Mouse (Mus musculus) cerebellum, adult 11 months (tissue): ENCODE data around the gene Mthfd1l.
A peak's percentile ranks its signal among the peaks of the same experiment; 100 is the strongest.

Experiments used
- DNase-seq: peaks from one replicate; pipeline ENCODE4 v3.0.0; 2022

The Mthfd1l gene

GRCm38 (mm10) chr10:3978326-3978725 lies 5.4 kb downstream of the Mthfd1l start:
- peak; percentile 29 for DNase-seq

DNA sequence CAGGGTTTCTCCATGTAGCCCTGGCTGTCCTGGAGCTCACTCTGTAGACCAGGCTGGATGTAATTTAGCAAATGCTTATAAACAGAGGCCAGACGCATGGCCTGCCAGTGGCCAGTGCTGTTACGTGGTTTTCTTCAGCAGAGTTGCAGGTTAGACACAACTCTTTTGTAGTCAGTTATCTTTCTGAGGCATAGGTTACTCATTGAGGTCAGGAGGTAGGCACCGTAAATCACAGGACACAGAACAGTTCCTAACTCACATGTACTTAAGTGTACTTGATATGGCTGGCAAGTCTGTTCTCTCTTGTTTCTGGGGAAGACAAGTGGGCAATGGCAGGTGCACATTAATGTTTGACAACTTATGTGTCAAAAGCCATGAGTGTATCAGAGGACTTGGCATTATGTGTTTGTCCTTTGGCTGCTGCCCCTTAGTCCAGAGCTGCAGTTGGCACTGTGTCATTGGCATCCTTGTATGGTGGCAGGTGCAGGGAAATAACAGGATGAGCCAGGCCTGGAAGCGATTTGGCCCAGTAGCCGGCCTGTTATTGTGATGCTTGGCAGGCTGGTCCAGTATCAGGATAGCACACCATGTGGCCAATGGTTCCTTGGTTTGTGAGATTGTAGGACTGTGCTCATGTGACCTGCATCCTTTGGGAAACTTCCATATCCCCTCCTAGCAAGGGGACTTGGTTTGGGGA lies 6.0 kb downstream of the Mthfd1l start:
- peak; percentile 94 for DNase-seq

- peak; percentile 35 for DNase-seq
Observed at GRCm38 (mm10) chr10:3980231-3980630, 7.3 kb downstream of the Mthfd1l start.

DNA sequence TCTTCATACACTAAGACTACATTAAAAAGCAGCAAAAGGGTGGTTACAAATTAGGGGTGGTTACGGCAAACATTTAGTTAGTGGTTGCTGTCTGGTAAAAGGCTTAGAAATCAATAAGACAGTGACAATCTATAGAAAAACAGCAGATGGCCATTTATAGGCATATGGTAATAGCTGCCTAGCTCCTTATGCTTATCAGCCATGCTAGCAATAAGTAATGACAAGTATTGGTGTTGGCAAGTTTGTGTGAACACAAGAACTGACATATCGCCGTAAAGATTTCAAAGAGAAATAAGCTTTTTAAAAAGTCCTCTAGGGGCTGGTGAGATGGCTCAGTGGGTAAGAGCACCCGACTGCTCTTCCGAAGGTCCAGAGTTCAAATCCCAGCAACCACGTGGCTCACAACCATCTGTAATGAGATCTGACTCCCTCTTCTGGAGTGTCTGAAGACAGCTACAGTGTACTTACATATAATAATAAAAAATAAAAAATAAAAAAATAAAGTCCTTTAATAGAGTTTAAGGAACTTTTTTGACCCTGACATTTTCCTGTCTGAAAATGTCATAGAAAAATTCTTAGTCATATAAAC lies 17.5 kb downstream of the Mthfd1l start:
- DNase-seq = no peak

GRCm38 (mm10) chr10:3993365-3994102 lies 20.6 kb downstream of the Mthfd1l start:
- no peak for DNase-seq

DNA sequence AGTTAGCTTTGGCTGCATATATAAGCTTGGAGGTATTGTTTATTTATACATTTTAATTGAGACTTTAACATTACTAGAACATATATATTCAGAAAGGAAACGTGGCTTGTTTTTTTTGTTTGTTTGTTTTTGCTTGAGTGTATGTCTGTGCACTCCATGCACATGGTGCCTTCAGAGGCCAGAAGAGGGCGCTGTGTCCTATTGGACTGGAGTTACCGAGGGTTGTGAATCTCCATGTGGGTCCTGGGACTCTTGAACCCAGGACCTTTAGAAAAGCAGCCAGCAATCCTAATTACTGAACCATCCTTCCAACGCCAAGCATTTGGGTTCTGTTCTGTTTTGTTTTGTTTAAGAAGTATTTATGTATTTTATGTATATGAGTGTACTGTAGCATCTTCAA lies 22.4 kb downstream of the Mthfd1l start:
- DNase-seq = no peak

GRCm38 (mm10) chr10:3996170-3996876 lies 23.4 kb downstream of the Mthfd1l start:
- DNase-seq = peak; percentile 55

GRCm38 (mm10) chr10:3997851-3998426 lies 25.0 kb downstream of the Mthfd1l start:
- no peak for DNase-seq

GRCm38 (mm10) chr10:4002711-4003110 lies 29.8 kb downstream of the Mthfd1l start:
- no peak for DNase-seq

DNA sequence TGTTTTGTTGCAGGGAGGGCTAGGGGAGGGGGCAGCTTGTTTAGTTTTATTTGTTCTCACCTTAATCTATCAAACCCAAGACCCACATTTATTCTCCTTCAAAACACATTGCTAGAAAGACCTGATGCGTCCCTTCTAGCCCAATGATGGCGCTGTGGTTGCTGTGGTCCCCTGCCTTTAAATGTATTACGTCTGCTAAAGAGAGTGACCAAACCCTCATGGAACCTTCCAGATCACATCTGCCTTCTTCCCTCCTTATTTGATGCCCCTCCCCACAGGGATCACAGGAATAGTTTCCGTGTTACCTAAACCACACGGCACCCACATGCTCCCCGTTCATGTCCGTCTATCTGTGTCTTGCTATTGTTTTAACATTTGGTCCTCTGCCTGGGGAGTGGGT lies 32.3 kb downstream of the Mthfd1l start:
- DNase-seq = no peak

DNA sequence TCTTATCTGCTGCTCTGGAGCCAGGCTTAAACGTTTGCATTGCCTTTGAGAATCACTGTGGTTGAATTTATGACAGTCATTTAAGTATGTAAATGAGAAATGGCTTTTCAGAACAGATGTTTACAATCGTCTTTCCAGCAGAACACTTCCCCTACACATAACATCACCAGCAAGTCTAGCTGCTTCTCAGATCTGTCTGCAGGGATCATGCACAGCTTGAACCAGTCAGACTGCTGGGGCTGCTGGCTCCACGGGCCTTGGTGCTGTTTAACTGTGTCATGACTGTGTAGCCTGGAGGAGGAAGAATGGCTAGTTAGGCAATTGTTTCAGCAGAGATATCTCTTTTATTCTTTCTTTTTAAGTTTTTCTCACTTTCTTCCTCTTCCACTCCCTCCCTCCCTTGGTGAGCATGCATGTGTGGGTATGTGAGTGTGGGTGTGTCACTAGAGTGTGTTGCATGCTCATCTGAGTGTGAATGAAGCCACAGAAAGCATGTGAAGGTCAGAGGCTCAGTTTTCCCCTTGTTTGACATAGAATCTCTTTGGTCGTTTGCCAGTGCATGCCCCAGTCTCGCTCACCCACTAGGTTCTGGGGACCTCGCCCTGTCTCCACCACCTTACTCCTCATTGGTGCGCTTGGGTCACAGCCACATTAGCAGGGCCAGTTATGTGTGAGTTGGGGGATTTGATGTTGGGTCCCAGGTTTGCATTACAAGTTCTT lies 33.5 kb downstream of the Mthfd1l start:
- DNase-seq = no peak

GRCm38 (mm10) chr10:4022628-4023303 lies 49.8 kb downstream of the Mthfd1l start:
- no peak for DNase-seq

DNA sequence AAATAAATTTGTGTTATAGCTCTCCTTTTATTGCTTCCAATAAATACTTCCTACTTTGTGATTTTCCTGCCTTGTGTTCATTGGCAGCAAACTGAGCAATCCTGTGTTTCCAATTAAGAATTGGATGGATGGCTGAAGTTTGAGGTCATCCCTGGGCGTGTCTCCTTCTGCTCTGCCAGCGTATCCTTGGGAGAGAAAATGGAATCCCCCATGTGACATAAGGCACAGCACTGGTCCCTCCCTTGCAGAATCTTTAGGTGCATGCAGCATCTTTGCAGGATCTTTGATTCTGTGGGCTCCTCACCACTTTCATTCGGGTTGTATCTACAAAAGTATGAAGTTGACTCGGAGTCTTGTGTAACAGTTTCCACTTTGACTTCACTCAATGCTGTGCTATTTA lies 53.7 kb downstream of the Mthfd1l start:
- no peak for DNase-seq

- DNase-seq = no peak
Observed at GRCm38 (mm10) chr10:4027466-4027865, 54.5 kb downstream of the Mthfd1l start.

DNA sequence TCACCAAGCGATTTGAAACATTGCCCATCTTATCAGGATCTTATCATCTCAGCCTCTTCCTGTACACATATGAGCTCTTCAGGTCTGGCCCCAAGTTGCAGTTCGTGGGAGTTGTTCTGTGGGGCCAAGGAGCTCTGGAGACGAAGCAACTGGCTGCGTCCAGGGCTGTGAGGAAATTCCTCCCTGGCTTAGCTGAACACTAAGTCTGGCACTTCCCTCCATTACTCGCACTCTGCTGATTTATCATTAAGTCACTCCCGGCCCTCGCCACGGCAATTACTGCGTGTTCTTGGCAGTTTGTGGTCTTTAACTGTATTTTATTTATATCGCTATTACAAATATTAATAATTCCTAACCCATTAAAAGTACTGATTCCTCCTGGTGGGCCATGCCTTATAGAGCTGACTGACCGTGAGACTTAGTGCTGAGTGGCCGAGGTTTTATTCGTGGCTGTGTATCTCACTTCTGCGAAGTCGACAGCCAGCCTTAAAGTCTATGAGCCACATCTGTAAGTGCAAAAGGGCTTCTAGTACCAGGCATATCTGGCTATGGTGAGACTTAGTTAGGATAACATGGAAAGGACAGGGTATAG lies 56.0 kb downstream of the Mthfd1l start:
- no peak for DNase-seq

DNA sequence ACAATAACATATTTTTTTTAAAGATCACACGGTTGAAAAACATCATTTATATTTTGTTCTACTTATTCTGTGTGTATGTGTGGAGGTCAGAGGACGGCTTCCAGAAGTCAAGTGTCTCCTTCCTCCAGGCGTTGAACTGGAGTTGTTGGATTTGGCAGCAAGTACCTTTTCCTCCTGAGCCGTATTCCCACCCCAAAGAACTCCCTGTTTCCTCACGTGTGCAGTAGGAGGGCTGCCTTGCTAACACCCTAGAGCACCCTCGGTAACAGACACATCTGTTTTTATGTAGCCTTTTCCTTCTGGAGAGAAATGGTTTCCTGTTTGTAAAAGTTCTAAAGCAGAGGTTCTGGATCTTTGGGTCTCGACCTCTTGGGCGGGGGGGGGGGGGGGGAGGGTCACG lies 60.8 kb downstream of the Mthfd1l start:
- DNase-seq = no peak

- no peak for DNase-seq
Observed at GRCm38 (mm10) chr10:4036476-4036875, 63.6 kb downstream of the Mthfd1l start.

DNA sequence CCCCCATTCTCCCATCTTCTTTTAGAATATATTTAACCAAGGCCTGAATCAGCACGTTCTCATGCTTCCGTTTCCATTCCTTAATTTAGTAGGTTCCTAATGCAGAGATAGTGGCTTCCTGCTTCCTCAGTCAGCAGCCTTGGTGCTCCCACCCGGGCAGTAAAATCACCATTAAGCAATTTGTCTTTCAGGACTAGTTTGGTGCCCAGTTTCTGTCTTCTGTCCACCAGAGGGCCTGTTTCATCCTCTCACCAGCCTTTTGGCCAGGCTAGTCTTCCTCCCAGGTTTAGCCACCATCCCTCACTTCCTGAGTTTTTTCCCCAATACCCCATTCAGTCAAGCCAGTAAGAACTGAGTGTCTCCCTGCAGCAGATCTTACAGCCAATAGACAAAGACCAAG lies 64.1 kb downstream of the Mthfd1l start:
- no peak for DNase-seq

GRCm38 (mm10) chr10:4038576-4038975 lies 65.7 kb downstream of the Mthfd1l start:
- no peak for DNase-seq

DNA sequence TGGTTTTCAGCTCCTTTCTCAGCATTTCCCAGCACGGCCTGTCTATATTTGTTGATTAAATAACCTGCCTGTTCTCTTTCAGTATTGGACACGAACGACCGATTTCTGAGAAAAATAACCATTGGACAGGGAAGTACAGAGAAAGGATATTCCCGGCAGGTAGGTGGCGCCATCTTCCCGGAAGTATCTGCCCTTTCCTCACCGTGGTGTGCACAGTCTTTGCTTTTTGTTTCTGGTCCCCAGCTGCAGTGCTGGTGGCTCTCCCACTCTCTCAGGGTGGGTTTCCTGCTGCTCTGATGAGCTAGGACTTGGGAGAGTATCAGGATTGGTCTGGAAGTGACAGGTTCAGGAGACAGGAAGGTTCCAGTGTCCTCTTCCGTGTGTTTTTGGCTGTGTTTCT lies 68.8 kb downstream of the Mthfd1l start:
- DNase-seq = peak; percentile 58

DNA sequence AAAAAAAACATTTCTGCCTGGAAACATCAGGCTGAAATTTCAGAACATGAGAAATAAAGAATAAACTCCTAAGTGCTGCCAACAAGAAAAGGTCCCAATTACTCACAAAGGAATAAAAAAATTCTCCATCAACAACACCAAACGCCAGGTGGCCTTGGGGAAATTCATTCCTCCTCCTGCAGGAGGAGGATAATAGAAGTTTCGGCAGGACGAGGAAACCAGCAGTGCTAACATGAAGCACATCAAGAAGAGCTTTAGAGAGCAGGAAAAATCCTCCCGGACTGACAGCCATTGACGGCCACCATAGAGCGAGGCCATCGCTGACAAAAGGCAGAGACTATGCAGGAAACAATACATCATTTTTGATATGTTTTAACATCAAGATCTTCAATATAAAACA lies 71.5 kb downstream of the Mthfd1l start:
- DNase-seq = no peak
